Mouse (Mus musculus): Measurements from ENCODE around the gene Spem2.

- no peak for TF ChIP-seq TAL1 (IDR thresholded peaks at IDR 0.05; ENCODE audit: low read length)
- no peak for TF ChIP-seq GATA1 (IDR thresholded peaks at IDR 0.05; ENCODE audit: low read length)
Measured at GRCm38 (mm10) chr11:69800138-69800391, 18.2 kb downstream of the Spem2 start.
